Mouse (Mus musculus): ENCODE measurements around the gene Plb1. TPM values are rescaled to one million over a fixed set of nuclear protein-coding genes. Genes with fewer than 3 reads are reported as not detected.

Gene Plb1
- polyA plus RNA-seq, 1 experiment from 2014 or later, result 0.14 TPM

DNA sequence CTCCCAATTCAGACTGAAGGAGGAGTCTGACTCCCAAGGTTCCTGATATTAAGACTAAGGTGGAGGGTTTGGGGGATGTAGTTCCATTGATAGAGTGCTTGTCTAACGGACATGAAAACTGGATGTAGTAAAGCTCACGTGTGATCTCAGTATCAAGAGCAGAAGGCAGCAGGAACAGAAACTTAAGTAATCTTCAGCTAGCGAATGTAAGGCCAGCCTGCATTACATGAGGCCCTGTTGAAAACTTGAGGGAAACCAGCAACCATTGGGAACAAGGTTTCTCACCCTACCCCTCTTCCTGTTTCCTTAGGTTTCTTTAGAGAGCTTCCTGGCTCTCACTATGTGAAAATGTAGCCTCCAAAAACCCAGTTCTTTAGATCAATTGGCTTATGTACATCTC, 162.1 kb downstream of the Plb1 start:
- H3K9ac ChIP-seq (replicated peaks), result no peak overlapping the region
- H3K27ac ChIP-seq, result no peak overlapping the region
- no peaks in the 10 kb centered on the region for H3K27me3 ChIP-seq
- ATAC-seq (ENCODE audit: insufficient number of reproducible peaks, insufficient read depth, low FRiP score, low TSS enrichment, low read depth), result no peak
- H3K36me3 ChIP-seq, result no peaks in the 10 kb centered on the region
- no peaks in the 10 kb centered on the region for H3K9me3 ChIP-seq
- H3K4me3 ChIP-seq (replicated peaks), result no peak overlapping the region
- 76% methylated on average over 3 of the region's 3 CpGs for WGBS
- H3K4me1 ChIP-seq (replicated peaks), result peaks cover 16% of the 10 kb centered on the region
- H3K4me2 ChIP-seq, result no peak overlapping the region

DNA sequence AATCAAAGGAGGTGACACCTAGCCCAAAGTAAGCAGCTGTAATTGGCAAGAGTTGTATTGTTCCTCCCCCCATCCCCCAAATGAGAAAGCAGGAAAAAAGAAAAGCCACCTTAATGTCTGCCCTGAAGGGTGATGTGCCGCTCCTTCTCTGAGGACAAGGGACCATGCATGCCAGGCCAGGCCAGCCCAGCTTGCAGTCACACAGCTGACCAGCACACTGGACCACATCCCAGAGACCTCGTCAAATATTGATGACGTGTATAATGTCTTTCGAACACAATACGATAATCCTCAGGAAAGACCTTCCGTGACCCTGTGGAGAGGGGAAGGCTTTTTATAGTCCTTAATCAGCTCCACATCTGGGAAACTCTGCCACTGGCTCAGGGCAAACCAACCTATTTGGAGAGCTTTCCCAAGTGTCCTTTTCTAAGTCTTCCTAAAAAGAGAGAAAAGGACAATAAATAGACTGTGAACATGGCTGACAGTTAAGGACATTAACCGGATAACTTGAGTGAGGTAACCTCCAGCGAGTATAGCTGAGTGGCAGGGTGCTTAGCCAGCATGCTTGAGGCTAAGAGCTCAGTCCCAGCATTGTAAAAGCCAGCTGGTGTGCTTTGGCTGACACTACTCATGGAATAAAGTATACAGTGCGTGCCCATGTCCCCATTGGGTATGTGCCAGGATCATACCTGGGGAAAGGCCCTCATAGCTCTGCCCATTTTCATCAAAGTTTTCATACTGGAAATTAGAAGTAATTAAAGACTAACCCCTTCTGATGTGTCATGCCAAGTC, 162.8 kb downstream of the Plb1 start:
- Histone ChIP-seq H3K4me1 (replicated peaks) (peaks cover 16% of the 10 kb centered on the region), H3K27ac (no peak overlapping the region), H3K4me3 (replicated peaks) (no peak overlapping the region), H3K9me3 (no peaks in the 10 kb centered on the region), H3K36me3 (no peaks in the 10 kb centered on the region), H3K27me3 (no peaks in the 10 kb centered on the region), H3K9ac (replicated peaks) (no peak overlapping the region), H3K4me2 (no peak overlapping the region)
- 35% methylated on average over 9 of the region's 9 CpGs for WGBS
- no peak for ATAC-seq (ENCODE audit: insufficient number of reproducible peaks, insufficient read depth, low FRiP score, low TSS enrichment, low read depth)

- H3K27me3 ChIP-seq, result 0 out of 2 replicates have a peak, but pooled peaks cover 2% of the 10 kb centered on the region
- H3K9ac ChIP-seq (replicated peaks), result no peak overlapping the region
- H3K9me3 ChIP-seq, result no peaks in the 10 kb centered on the region
- H3K4me2 ChIP-seq, result no peak overlapping the region
- 73% methylated on average over 3 of the region's 3 CpGs for WGBS
- no peaks in the 10 kb centered on the region for H3K36me3 ChIP-seq
- peaks cover 16% of the 10 kb centered on the region for H3K4me1 ChIP-seq (replicated peaks)
- no peak overlapping the region for H3K4me3 ChIP-seq (replicated peaks)
- 0 out of 2 replicates have a peak overlapping the region, but pooled peaks have one; percentile 45 for H3K27ac ChIP-seq
- ATAC-seq (ENCODE audit: insufficient number of reproducible peaks, insufficient read depth, low FRiP score, low TSS enrichment, low read depth), result no peak
Measured at GRCm38 (mm10) chr5:32397719-32398118, 165.2 kb downstream of the Plb1 start.

DNA sequence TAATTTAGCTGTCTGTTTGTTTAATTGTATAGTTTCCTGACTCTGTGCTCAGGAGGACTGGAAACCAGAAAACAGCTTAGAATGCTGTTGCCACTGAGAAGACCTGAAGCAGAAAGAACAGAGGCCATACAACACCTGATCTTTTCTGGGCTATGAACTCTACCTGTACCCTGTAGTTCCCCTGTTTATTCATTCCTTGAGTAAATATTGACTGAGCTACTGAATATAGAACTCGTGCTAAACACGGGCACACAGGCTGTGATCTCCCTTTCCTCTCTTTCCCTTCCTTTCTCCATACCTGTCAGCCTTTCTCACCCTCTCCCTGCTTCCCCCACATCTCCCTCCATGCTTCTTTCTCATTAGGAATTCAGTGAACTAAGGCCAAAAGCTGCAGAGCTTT, 168.4 kb downstream of the Plb1 start:
- Histone ChIP-seq H3K27me3 (0 out of 2 replicates have a peak, but pooled peaks cover 2% of the 10 kb centered on the region), H3K9ac (replicated peaks) (no peak overlapping the region), H3K36me3 (no peaks in the 10 kb centered on the region), H3K4me1 (replicated peaks) (peaks cover 14% of the 10 kb centered on the region), H3K4me3 (replicated peaks) (no peak overlapping the region), H3K4me2 (no peak overlapping the region), H3K9me3 (no peaks in the 10 kb centered on the region), H3K27ac (no peak overlapping the region)
- ATAC-seq (ENCODE audit: insufficient number of reproducible peaks, insufficient read depth, low FRiP score, low TSS enrichment, low read depth), result no peak
- WGBS, result 80% methylated on average over 2 of the region's 2 CpGs

DNA sequence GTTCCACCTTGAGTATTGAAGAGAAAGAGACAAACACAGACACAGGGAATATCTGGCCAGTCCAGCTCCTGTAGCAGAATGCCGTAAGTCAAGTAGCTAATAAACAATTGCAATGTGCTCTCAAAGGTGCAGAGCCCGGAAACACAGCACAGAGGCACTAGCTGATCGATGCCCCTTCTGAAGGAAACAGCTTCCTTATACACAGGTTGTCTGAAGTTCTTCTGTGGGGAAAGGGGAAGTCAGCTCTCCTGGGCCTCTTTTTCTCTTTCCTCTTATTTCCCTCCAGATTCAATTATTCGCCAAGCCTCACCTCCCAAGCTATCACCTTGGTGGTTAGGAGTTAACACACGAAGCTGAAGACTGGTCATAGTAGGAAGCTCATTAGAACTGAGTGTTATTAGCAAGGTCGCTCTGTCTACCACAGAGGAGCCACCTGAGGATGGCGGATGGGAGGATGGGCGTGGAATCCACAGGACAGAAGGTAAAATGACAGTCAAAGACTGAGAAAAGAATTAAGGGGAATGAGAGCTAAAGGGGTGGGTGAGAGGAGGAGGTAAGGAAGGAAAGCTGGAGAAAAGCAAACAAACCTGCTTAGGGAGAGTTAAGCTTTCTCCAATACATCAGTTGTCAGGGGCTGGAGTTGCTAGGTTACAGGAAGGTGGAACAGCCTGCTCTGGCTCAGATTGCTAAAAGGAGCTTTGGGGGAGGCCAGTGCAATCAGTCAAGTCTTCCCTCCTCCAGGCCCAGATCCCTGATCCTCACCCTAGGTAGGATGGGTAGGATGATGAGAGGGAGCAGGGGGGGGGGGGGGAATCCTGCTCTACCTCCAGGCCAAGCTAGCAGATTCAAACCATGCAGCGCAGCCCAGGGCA, 170.8 kb downstream of the Plb1 start:
- H3K36me3 ChIP-seq, result no peaks in the 10 kb centered on the region
- WGBS, result 71% methylated on average over 9 of the region's 9 CpGs
- 0 out of 2 replicates have a peak, but pooled peaks cover 2% of the 10 kb centered on the region for H3K27me3 ChIP-seq
- peaks cover 7% of the 10 kb centered on the region; the same call in 1 of the 2 replicates for H3K4me1 ChIP-seq (replicated peaks)
- ATAC-seq (ENCODE audit: insufficient number of reproducible peaks, insufficient read depth, low FRiP score, low TSS enrichment, low read depth), result no peak
- H3K4me2 ChIP-seq, result no peak overlapping the region
- no peak overlapping the region for H3K27ac ChIP-seq
- no peak overlapping the region for H3K4me3 ChIP-seq (replicated peaks)
- no peak overlapping the region for H3K9ac ChIP-seq (replicated peaks)
- no peaks in the 10 kb centered on the region for H3K9me3 ChIP-seq

DNA sequence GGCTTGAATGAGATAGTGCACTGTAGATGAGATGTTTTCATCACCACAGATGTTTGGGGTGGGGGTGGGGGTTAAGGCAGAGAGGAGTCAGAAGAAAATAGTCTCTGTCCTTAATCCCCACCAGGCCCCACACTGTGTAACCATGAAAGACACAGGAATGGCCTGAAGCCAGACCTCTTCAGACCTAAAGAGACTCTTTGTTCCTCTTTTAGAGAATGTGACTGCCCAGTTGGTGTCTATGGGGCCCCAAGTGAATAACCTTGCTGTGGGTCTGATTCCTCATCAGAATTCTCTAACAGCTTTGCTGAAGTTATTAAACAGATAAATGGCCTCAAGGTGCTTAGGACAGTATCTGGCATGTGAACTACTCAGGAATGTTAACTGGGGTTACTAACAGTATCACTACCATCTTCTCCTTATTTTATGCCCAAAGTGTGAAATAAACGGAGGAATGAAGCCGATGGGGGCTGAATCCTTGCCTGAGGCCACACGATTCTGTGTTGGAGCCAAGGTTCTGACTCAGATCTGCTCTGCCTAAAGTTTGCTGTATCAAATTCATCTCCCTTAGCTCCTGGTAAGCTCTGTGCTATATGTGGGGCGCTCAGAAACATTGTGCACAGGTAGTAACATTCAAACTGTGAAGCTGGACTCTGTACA, 172.8 kb downstream of the Plb1 start:
- H3K36me3 ChIP-seq, result no peaks in the 10 kb centered on the region
- H3K4me1 ChIP-seq (replicated peaks), result peaks cover 7% of the 10 kb centered on the region; the same call in 1 of the 2 replicates
- no peak overlapping the region for H3K9ac ChIP-seq (replicated peaks)
- WGBS, result 91% methylated on average over 4 of the region's 4 CpGs
- no peak for ATAC-seq (ENCODE audit: insufficient number of reproducible peaks, insufficient read depth, low FRiP score, low TSS enrichment, low read depth)
- H3K9me3 ChIP-seq, result no peaks in the 10 kb centered on the region
- H3K27me3 ChIP-seq, result 0 out of 2 replicates have a peak, but pooled peaks cover 2% of the 10 kb centered on the region
- no peak overlapping the region for H3K27ac ChIP-seq
- H3K4me2 ChIP-seq, result no peak overlapping the region
- H3K4me3 ChIP-seq (replicated peaks), result no peak overlapping the region

- Histone ChIP-seq H3K9me3 (no peaks in the 10 kb centered on the region), H3K4me2 (no peak overlapping the region), H3K4me1 (replicated peaks) (peaks cover 21% of the 10 kb centered on the region), H3K36me3 (no peaks in the 10 kb centered on the region), H3K4me3 (replicated peaks) (no peak overlapping the region), H3K27ac (no peak overlapping the region), H3K9ac (replicated peaks) (no peak overlapping the region), H3K27me3 (no peaks in the 10 kb centered on the region)
- WGBS, result 75% methylated on average over 1 of the region's 1 CpGs
- ATAC-seq (ENCODE audit: insufficient number of reproducible peaks, insufficient read depth, low FRiP score, low TSS enrichment, low read depth), result no peak
Measured at GRCm38 (mm10) chr5:32408771-32409170, 176.3 kb downstream of the Plb1 start.

DNA sequence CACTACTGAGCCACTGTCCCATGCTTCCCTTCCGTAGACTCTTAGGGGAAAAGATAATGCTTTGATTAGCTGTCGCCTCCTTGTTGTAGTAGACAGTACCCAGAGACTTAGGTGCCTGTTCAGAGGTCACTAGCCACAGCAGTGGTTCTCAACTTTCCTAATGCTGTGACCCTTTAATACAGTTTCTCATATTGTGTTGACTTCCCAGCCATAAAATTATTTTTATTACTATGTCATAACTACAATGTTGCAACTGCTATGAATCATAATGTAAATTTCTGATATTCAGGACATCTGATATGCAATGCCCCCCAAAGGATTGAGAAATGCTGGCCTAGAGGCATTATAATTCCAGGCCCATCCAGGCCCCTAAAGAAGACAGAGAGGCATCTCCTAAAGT, 177.2 kb downstream of the Plb1 start:
- H3K9me3 ChIP-seq, result no peaks in the 10 kb centered on the region
- no peak overlapping the region for H3K4me2 ChIP-seq
- ATAC-seq (ENCODE audit: insufficient number of reproducible peaks, insufficient read depth, low FRiP score, low TSS enrichment, low read depth), result no peak
- H3K36me3 ChIP-seq, result no peaks in the 10 kb centered on the region
- no peaks in the 10 kb centered on the region for H3K27me3 ChIP-seq
- H3K4me3 ChIP-seq (replicated peaks), result no peak overlapping the region
- peaks cover 31% of the 10 kb centered on the region for H3K4me1 ChIP-seq (replicated peaks)
- H3K9ac ChIP-seq (replicated peaks), result no peak overlapping the region
- H3K27ac ChIP-seq, result no peak overlapping the region
- WGBS, result 87% methylated on average over 2 of the region's 2 CpGs

- no peak overlapping the region for H3K4me2 ChIP-seq
- no peak for ATAC-seq (ENCODE audit: insufficient number of reproducible peaks, insufficient read depth, low FRiP score, low TSS enrichment, low read depth)
- 62% methylated on average over 3 of the region's 3 CpGs for WGBS
- no peak overlapping the region for H3K9ac ChIP-seq (replicated peaks)
- no peaks in the 10 kb centered on the region for H3K36me3 ChIP-seq
- no peaks in the 10 kb centered on the region for H3K27me3 ChIP-seq
- no peaks in the 10 kb centered on the region for H3K9me3 ChIP-seq
- peaks cover 38% of the 10 kb centered on the region for H3K4me1 ChIP-seq (replicated peaks)
- no peak overlapping the region for H3K4me3 ChIP-seq (replicated peaks)
- H3K27ac ChIP-seq, result no peak overlapping the region
Measured at GRCm38 (mm10) chr5:32410954-32411688, 178.6 kb downstream of the Plb1 start.

DNA sequence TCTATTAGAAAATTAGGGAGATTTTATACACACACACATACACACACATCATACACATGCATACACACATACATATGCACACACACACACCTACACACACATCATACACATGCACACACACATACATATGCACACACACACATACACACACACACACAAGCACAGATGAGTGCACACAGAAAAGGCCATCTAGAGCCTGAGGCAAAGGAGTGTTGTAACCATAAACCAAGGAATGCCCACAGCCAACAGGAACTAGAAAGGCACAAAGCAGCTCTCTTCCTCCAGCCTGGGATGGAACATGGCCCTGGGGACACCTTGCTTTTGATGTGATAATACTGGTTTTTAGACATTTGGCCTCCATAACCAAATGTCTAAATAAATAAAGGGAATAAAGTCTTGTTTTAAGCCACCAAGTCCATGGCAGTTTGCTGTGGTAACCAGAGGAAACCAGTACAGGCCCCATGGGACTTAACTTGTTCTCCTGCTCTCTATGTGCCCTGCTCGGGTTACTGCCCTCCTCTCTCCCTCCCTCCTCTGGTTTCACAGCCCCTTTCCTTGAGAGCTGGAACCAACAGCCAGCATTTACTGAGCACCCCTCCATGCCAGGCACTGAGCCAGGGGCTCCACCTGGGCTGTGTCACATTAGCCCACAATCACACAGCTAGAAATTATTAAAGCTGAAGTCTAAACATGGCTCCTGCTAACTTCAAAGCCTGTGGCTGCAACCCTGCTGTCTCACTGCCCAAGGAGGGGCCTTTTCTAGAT, 179.9 kb downstream of the Plb1 start:
- H3K36me3 ChIP-seq, result no peaks in the 10 kb centered on the region
- H3K4me1 ChIP-seq (replicated peaks), result peaks cover 38% of the 10 kb centered on the region
- H3K9ac ChIP-seq (replicated peaks), result no peak overlapping the region
- H3K27ac ChIP-seq, result peak overlapping the region; percentile 92
- H3K4me3 ChIP-seq (replicated peaks), result no peak overlapping the region
- no peaks in the 10 kb centered on the region for H3K9me3 ChIP-seq
- H3K4me2 ChIP-seq, result no peak overlapping the region
- WGBS, result 0% methylated on average over 1 of the region's 1 CpGs
- no peaks in the 10 kb centered on the region for H3K27me3 ChIP-seq
- peak; percentile 92 for ATAC-seq (ENCODE audit: insufficient number of reproducible peaks, insufficient read depth, low FRiP score, low TSS enrichment, low read depth)
